Mouse (Mus musculus): ENCODE data around the gene Spag4.
A peak's percentile ranks its signal among the peaks of the same experiment; 100 is the strongest.
"Not testable (repeated sequence)": the region's sequence is repeated elsewhere in the genome, so short reads cannot be mapped to it uniquely, and the experiment has no call there.

The Spag4 gene

GRCm38 (mm10) chr2:156110627-156111357 lies 45.8 kb downstream of the Spag4 start:
- DNase-seq (ENCODE audit: low spot score in 2 of 2): no peak

- DNase-seq (ENCODE audit: low spot score in 2 of 2): peak; percentile 91 to 95
Observed at GRCm38 (mm10) chr2:156111358-156112079, 46.5 kb downstream of the Spag4 start, which contains the start of the genes Cpne1 and Rbm12. Cpne1 (minus strand) TSS chr2:156111965. Rbm12 (minus strand) TSS chr2:156111978.

- not testable (repeated sequence) for DNase-seq (ENCODE audit: low spot score in 2 of 2)
Observed at GRCm38 (mm10) chr2:156112080-156112423, 47.1 kb downstream of the Spag4 start.

- no peak for DNase-seq (ENCODE audit: low spot score in 2 of 2)
Observed at GRCm38 (mm10) chr2:156119566-156119965, 54.6 kb downstream of the Spag4 start.

All from thymus, postnatal 10 days (tissue).